Mouse (Mus musculus) embryonic stem cell, embryonic (primary cell): ENCODE measurements at regions not wholly inside any gene's neighbourhood (a gene's known extent, or its start where the extent isn't known, plus 50 kb on each side); places are given as distances from the start of the nearest gene placed in this dataset.

Experiments
- CTCF ChIA-PET, 4 experiments: fragments of 300-600 bp in 2 of 4; fragments of 350-600 bp in 2 of 4; sonication (Branson Sonifier 250); formaldehyde crosslinking; loops; one replicate each; lab custom pipeline; 2022; ENCODE audit warnings: inconsistent platforms in 2 of 4; lab: Charles Lee
- POLR2A ChIA-PET, 4 experiments: fragments of 300-600 bp in 2 of 4; fragments of 350-600 bp in 2 of 4; sonication (Branson Sonifier 250); formaldehyde crosslinking; loops; one replicate each; lab custom pipeline; 2022; ENCODE audit warnings: antibody characterized with exemption in 4 of 4, inconsistent platforms in 1 of 4; lab: Charles Lee

DNA sequence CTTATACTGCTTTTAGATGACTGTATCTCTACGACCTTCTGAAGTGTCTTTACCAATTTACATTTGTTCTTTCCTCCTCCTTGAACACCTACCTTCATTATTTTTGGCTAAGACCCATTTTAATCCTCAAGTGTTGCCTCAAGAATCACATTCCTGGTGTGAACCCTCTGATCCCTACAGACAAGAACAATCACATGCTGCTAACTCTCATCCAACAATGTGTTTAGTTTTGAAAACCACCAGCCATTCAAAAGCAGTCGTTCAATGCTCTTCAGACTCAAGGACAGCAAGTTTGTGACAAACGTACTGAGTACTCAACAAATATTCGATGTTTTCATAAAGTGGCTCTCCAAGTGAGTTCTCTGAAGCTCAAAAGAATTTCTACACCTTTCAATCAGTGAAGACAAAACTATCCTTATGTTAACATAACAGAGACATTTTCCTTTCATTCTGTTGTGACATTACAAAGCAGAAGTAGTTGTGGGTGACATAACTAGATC lies 898.9 kb upstream of the Acvr2a start:
- CTCF ChIA-PET = no interaction called here
- POLR2A ChIA-PET = no interaction called here

- CTCF ChIA-PET = no interaction called here
- POLR2A ChIA-PET = no interaction called here
Measured at GRCm38 (mm10) chr2:47922965-47923364, 890.9 kb upstream of the Acvr2a start.

DNA sequence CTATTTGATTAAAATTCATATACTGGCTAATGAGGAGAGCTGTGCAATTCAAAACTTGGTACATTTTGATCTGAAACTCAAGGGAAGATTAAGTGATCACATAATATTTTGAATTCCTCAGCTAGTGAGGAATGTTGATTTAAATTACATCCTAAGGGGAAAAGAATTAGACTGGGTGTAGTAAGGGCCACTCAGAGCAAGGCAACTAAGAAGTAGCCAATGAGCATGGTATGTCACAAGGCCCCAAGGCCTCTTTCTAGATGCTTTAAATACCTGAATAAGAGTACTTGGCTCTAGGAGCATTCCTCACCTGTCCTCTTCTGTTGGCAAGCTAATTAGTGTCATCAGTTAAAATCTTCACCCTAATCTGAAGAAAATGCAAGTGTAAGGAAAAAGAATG lies 887.3 kb upstream of the Acvr2a start:
- ChIA-PET POLR2A (no interaction called here), CTCF (no interaction called here)

GRCm38 (mm10) chr2:47945061-47945460 lies 868.8 kb upstream of the Acvr2a start:
- ChIA-PET CTCF (no interaction called here), POLR2A (no interaction called here)

GRCm38 (mm10) chr2:47991132-47991531 lies 822.8 kb upstream of the Acvr2a start:
- CTCF ChIA-PET = interaction anchor here in 1 of 4 experiments (0.6 kb wide), 1 partner anchor 881 kb away, joined by 3 read pairs; no protein-coding TSS in a partner anchor

DNA sequence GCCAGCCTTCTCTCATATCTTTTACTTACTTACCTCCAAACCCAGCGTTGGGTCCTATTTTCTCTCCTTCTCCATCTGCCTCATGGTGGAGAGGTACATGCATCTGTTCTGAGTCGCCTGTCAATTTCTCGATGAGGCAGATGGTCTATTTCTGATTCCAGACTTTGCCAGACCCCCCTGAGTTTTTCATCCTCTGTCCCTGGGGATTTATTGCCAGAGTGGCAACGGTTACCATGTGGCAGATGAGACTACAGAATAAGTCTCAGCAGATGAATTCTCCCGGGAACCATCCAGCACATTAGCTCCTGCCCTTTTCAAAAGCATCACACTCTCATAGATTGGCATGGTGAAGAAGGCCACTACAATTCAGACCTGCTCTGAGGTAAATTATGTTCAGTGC lies 819.7 kb upstream of the Acvr2a start:
- ChIA-PET POLR2A (no interaction called here), CTCF (no interaction called here)

More at GRCm38 (mm10) chr2:47991132-47991531, 822.8 kb upstream of the Acvr2a start:
- POLR2A ChIA-PET = no interaction called here

DNA sequence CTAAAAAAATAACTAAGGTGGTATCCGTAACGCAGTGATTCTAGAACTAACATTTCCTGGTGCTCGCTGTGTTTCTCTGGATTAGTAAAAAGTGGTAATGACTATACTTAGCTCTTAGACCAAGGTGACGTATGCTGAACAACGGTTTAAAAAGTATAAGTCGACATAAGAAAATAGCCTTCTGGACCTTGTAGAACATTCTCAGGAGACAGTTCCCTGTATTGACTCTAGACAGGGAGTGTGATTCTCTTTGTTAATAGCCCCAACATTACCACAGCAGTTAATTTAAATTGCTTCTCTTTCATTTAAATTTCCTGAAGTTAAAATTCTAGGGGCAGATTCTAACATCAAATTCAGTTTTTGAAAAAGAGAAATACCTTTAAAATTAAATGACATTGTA lies 812.7 kb upstream of the Acvr2a start:
- ChIA-PET POLR2A (no interaction called here), CTCF (interaction anchor here (0.6 to 1.5 kb wide), 5 partner anchors 23 to 1976 kb away, joined by 3 to 4 read pairs (median 4); no protein-coding TSS in a partner anchor)

DNA sequence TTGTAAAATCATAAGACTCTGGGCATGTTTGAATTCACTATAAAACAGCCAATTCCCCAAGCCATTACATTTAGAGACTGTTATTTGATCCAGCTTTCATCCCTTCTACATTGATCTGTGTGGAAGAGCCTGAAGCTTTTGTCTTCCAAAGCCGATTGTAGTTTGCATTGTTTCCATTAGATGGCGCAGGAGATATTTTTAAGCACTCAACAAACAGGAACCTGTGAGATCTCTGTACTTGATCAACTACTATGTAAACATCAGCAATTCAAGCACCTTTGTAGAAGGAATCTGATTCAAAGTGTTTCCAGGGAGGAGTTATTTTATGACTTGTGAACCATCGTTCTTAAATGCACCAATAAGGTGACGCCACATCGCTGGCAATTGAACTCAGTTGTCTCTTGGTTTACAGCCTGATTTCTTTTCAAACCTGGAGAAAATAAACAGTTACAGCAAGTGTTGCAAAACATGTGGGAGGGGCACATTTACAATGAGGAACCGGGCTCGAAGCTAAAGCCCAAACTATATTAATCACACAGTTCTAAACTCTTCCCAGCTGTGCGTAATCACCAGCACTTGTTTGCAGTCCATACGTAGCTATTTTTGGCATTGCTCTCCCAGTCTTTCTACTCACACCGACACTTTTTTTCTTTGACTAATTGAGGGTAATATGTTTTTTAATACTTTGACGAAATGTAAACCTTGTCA lies 812.0 kb upstream of the Acvr2a start:
- POLR2A ChIA-PET = no interaction called here
- CTCF ChIA-PET = interaction anchor here (0.6 to 1.5 kb wide), 5 partner anchors 24 to 1975 kb away, joined by 3 to 4 read pairs (median 4); no protein-coding TSS in a partner anchor

DNA sequence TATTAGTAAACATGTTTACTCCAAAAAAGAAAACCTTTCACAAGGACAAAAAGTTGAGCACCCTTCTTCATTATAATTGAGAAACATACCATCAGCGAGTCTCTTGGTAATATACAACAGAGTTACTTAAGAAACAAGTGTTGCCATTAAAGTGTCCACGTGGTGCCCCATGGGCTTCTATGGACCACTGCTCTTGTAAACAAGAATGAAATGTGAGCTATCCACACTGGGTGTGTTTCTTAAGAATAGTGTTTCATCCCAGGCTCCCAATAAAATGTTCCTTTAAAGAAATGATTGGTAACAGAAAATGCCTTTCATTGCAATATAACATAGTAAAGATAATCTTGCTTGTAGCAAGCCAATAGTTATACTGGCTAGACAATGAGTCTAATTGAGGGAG lies 803.6 kb upstream of the Acvr2a start:
- CTCF ChIA-PET = no interaction called here
- POLR2A ChIA-PET = no interaction called here

GRCm38 (mm10) chr2:48027559-48027958 lies 786.4 kb upstream of the Acvr2a start:
- ChIA-PET CTCF (no interaction called here), POLR2A (interaction anchor here in 1 of 4 experiments (0.5 kb wide), 1 partner anchor 1046 kb away, joined by 5 read pairs; no protein-coding TSS in a partner anchor)

- ChIA-PET CTCF (no interaction called here), POLR2A (no interaction called here)
Measured at GRCm38 (mm10) chr2:48061375-48061774, 752.5 kb upstream of the Acvr2a start.

DNA sequence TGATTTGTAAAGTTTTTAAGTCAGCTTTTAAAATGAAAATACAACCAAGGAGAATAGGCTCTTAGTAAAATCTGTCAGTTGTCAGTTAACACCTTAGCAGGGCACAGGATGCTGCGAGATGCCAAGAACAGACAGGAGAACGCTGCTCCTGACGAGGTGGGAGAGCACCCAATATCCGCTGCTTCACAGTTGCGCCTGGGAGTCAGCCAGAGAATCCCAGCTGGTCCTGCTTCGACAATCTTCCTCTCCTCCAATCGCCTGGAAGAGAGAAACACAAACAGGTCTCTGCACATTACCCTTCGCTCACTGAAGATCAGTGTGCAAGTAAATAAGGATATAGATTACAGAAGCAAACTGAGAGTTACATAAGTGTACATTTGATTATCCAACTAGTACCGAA lies 750.5 kb upstream of the Acvr2a start:
- CTCF ChIA-PET = no interaction called here
- POLR2A ChIA-PET = no interaction called here

GRCm38 (mm10) chr2:48065162-48065561 lies 748.7 kb upstream of the Acvr2a start:
- CTCF ChIA-PET = no interaction called here
- POLR2A ChIA-PET = no interaction called here

DNA sequence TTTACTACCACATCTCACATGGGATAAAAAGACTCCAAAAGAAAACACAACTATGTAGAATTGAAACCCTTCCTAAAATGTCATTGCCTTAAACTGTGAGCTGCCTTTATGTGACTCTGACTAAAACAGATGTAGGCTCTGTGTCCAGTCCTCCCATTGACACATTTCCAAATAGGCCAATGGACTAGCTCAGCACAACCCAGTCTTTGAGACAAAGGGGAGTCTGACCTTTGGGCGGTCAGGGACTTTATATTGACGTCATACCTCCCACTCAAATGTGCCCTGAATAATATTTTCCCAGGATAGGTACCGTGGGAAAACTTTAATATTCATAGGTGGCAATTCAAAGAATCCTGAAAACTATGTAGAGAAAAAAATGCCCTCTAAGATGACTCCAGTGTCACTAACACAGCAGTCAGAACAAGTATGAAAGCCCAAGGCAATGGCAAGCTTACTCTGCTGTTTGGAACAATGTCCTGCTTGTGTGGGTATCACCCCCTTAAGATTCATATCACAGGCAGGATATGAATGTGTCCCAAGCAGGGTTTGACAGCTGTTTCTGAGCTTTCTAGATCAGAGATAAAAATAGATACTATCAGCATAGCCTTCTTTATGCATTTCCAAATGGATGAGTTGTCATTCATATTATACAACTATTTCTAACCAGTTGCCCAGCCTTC lies 731.6 kb upstream of the Acvr2a start:
- POLR2A ChIA-PET = no interaction called here

GRCm38 (mm10) chr2:48098287-48098686 lies 715.6 kb upstream of the Acvr2a start:
- CTCF ChIA-PET = interaction anchor here in 2 of 4 experiments (0.7 kb wide), 2 partner anchors 95 to 1786 kb away, joined by 4 to 7 read pairs; no protein-coding TSS in a partner anchor
- POLR2A ChIA-PET = interaction anchor here in 1 of 4 experiments (0.6 kb wide), 1 partner anchor 257 kb away, joined by 3 read pairs; no protein-coding TSS in a partner anchor

More for the DNA sequence above, 731.6 kb upstream of the Acvr2a start:
- CTCF ChIA-PET = no interaction called here

GRCm38 (mm10) chr2:48098931-48099531 lies 714.9 kb upstream of the Acvr2a start:
- POLR2A ChIA-PET = interaction anchor here in 1 of 4 experiments (0.7 kb wide), 2 partner anchors 8 to 971 kb away, joined by 3 read pairs; no protein-coding TSS in a partner anchor
- CTCF ChIA-PET = no interaction called here

DNA sequence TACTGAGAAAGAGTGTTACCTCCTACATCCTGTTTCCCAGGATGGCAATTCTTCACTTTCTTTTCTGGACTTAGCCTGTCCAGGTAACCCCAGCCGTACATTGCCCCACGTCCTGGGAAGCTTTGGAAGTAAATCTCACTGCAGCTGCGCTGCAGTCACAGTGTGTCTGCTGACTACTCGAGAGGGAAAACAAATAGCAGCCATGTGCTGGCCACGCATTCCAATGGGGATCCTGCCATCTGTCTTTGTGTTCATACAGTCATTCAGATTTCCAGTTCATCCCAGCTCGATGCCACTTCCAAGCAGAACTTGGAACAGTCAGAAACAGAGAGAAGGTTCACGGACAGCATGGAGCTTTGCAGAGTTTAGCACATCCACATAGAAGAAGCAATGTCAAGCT lies 690.2 kb upstream of the Acvr2a start:
- ChIA-PET CTCF (no interaction called here), POLR2A (no interaction called here)

DNA sequence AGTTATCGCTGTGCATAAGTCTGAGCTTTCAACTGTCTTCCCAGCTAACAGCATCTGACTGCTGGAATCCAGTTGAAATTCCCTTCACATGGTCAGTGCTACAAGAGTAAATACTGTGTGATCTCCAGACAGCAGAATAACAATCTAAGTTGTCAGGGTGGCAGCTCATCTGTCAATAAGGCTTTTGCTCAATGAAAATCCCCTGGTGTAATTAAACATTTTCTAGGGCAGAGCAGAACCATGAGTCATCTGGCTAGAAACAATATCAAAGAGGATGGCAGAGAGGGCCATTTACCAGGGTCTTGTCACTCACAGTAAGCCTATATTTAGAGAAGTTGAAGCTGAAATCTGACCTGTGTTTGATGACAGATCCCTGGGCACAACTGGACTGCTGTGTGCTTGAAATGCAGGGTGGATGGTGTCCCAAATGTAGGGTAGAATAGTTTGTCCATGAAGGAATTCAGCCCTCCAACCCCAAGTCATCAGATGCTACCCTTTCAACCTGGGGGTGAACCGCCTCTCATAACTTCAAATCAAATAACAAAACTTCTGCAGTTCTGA lies 675.8 kb upstream of the Acvr2a start:
- ChIA-PET POLR2A (interaction anchor here in 1 of 4 experiments (1.2 kb wide), 1 partner anchor 12 kb away, joined by 3 read pairs; no protein-coding TSS in a partner anchor), CTCF (no interaction called here)

DNA sequence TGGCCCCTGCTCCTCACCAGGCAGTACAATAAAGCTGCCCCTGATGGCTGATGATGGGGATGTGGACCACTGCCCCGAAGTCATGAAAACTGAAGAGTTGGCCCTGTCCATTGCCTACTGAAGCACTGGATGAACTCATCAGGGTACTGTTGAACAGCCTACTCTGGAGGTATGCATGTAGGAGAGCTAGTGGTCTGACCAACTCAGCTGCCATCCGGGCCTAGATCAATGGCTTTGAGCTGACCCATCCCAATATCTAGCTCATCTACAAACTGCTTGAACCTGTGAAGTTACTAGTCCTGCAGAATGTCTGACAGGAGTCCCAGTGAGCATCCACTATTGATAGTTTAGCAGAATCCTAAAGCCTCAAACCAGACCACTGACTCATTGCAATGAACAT lies 672.6 kb upstream of the Acvr2a start:
- CTCF ChIA-PET = no interaction called here
- POLR2A ChIA-PET = no interaction called here
